Mouse (Mus musculus) frontal cortex, postnatal 25 days (tissue): ENCODE measurements around the gene Ankrd7.
"Not testable (repeated sequence)": the region's sequence is repeated elsewhere in the genome, so short reads cannot be mapped to it uniquely, and the experiment has no call there.

Source experiments
- DNase-seq, 2 experiments: peaks; one replicate each; pipeline ENCODE4 v3.0.0; 2022; ENCODE audit warnings: low spot score in 2 of 2

Ankrd7 gene

GRCm38 (mm10) chr6:18866018-18866417, at the start of gene Ankrd7:
TSS of gene Ankrd7 (plus strand) at chr6:18866318.
- no peak for DNase-seq

DNA sequence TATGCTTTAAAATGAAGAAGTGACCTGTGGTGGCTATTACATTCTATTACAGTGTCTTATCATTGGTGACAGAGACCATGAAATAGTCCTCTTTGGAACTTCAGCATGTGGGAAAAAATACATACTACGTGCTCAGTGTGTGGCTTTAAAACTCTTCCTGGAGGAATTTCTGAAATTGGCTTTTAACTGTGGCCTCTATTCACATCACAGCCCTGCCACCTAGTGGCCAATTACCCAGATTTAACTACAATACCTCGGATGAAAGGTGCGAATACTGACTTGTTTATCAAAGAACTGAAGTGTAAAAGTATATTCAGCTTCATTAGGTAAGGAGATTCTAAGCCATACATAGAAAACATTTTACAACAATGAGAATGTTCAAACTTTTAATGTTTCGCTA, 46.8 kb upstream of the Ankrd7 start:
- peak; percentile 49 to 72 for DNase-seq

DNA sequence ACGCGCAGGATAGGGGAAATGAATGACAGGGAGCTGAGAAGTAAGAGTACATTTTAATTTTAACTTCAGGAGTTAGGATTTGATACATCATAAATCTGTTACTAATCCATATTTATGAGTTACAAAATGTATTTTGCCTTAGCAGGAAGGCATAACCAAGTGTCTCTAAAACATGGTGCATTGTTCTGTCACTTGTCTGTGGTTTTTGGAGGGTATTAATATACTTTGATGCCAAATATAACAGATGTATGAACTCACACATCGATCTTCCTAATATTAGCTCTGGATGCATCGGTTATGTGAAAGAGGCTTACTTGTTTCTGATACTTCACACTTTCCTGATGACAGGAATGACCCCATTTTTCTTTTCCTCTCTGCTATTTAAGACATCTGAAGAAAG, 45.9 kb upstream of the Ankrd7 start:
- no peak for DNase-seq

- DNase-seq = no peak
Observed at GRCm38 (mm10) chr6:18822812-18823211, 43.3 kb upstream of the Ankrd7 start.

GRCm38 (mm10) chr6:18832958-18833357, 33.2 kb upstream of the Ankrd7 start:
- DNase-seq = no peak

- not testable (repeated sequence) for DNase-seq
Observed at GRCm38 (mm10) chr6:18844529-18844928, 21.6 kb upstream of the Ankrd7 start.

DNA sequence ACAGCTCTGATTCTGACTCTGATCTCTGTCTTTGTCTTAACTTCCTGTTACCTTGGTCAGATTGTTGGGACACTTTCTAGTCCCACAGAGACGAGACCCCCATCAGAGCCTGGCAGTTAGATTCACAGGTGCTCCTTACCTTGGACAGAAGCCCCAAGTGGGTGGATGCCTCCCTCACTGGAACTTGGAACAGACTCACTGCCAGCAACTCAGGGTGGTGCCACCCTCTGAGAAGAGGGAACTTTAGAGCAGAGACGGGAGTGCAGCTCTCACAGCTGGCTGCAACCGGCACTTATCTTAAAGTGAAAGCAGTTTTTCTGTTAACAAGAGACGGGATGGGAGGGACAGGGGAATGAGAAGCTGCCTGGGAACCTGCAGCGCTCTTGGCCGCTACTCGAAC, 20.5 kb upstream of the Ankrd7 start:
- DNase-seq = not testable (repeated sequence)

DNA sequence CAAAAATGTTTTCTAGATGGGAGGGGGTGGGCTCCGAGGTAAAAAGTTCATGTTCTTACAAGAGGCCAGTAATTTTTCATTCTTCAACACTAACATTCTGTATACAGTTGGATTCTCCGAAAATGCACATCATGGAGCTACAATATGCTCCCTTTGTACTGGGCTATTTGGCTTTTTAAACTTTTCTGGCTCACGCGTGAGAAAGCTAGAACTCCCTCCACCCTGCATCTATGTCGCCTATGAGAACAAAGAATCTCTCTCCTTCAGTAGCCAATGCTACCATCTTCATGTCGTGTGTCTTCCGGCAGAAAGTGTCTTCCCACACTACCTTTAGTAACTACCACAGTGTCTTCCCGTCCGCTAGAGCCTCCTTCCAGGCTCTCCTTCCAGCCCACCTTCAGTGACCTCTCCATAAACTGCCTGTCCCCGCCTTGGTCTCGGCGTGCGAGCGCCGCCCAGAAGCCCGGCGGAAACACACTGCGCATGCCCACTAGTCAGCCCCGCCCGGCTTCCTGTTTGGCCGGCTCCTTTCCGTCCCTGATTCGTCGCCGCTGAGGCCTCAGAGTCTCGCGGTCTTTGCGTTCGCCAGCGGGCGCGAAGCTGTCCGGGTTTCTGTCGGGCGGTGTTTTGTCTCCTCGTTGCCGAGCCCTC, 17.9 kb upstream of the Ankrd7 start, which contains the start of gene Lsm8:
Gene Lsm8 (plus strand): TSS at position 529 of the 651 bp plus-strand sequence.
- DNase-seq = peak; percentile 91 to 95

DNA sequence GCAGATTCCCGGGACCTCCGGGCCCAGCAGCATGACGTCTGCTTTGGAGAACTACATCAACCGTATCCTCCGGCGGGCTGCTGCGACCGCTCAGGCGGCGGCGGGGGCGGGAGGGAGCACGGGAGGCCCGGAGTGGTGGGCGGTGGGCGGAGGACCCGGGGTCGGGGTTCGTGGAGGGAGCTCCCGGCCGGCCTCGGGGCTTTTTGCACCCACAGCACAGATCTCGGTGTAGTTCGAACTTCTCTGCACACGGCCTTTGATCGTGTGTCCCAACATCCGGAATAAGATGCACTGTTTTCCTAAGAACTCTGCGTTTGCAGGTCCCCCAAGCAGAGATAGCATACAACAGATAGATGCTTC, 17.4 kb upstream of the Ankrd7 start:
- DNase-seq = no peak

- no peak for DNase-seq
Observed at GRCm38 (mm10) chr6:18855323-18855722, 10.8 kb upstream of the Ankrd7 start.

DNA sequence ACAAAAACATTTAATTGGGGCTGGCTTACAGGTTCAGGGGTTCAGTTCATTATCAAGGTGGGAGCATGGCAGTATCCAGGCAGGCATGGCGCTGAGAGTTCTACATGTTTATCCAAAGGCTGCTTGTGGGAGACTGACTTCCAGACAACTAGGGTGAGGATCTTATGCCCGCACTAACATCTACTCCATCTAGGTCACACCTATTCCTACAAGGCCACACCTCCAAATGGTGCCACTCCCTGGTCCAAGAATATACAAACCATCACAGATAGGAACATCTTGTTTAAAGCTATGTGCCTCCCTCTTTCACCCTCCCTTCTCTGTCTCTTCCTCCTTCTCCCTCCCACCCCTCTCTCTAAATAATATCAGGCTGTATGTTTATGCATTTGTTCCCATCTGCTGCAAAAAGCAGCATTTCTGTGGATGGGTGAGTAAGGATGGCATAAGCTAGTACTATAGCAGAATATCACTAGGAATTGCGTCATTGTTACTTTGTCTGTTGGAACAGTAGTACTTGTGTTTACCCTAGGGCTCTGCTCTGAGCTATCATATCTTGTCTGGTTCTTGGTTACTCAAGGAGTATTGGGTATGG, 9.5 kb upstream of the Ankrd7 start:
- DNase-seq = no peak

GRCm38 (mm10) chr6:18889030-18889429, 22.9 kb downstream of the Ankrd7 start:
- DNase-seq = no peak

GRCm38 (mm10) chr6:18894142-18894541, 28.0 kb downstream of the Ankrd7 start:
- DNase-seq = no peak

DNA sequence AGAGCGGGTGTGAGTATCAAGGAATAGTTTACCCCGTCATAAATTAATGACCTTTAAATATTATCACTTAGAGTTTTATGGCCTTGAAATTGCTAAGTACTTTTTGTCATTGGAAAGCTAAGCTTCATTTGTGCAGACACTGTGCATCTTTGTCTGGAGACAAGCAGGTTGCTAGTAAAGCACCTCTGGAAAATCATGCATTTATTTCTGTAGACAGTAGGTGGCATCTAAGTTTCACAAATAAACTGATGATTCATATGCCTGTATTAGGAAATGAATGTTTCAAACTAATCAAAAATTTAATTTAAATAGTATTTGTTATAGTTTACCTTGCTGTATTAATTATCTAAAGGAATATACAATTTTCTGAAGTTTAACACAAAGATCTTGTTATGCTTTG, 41.1 kb downstream of the Ankrd7 start:
- DNase-seq = no peak

- no peak for DNase-seq
Observed at GRCm38 (mm10) chr6:18913179-18913578, 47.1 kb downstream of the Ankrd7 start.

GRCm38 (mm10) chr6:18916021-18916420, 49.9 kb downstream of the Ankrd7 start:
- DNase-seq = no peak

DNA sequence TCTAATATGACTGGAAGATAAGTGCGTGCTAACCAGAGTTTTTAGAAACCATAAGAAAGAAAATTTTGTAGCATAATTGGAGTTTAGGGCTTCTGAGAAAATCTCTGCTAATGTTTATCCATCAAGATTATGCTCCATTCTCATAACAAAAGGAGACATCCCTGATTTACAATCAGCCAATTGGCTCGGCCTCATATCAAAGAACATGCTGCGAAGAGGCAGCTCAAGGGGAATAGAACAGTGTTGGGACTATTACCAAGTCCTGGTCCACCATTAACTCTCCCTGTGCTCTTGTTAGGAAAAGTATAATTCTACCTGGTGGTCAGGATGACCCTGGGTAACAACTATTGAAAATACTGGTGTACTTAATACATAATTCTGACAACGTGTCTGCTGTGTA, 50.4 kb downstream of the Ankrd7 start:
- no peak for DNase-seq
